Mouse (Mus musculus) left cerebral cortex, adult 11 months (tissue): ENCODE data around the gene Cnih2.
A peak's percentile ranks its signal among the peaks of the same experiment; 100 is the strongest.
"Not testable (repeated sequence)": the region's sequence is repeated elsewhere in the genome, so short reads cannot be mapped to it uniquely, and the experiment has no call there.

ENCODE experiments used
- DNase-seq: peaks from one replicate; pipeline ENCODE4 v3.0.0; 2022; ENCODE audit warnings: low spot score

Gene Cnih2

GRCm38 (mm10) chr19:5094243-5094632, 4.1 kb downstream of the Cnih2 start:
- peak; percentile 95 for DNase-seq

- DNase-seq, result no peak
Observed at GRCm38 (mm10) chr19:5093481-5094242, 4.7 kb downstream of the Cnih2 start.

- no peak for DNase-seq
Observed at GRCm38 (mm10) chr19:5092083-5092482, 6.2 kb downstream of the Cnih2 start.

DNA sequence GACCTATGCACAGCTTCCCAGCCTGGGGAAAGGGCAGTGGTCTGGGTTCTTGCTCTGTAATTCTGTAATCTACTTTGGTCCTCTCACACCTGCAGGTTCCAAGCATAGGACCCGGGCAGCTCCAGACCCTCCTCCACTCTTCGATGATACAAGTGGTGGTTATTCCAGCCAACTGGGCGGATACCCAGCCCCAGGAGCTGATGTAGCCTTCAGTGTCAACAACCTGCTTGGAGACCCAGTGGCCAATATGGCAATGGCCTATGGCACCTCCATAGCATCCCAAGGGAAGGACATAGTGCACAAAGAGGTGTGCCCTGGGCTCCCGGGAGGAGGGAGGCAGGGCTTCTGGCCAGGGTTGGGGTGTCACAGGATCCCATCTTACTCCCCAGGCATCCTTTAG, 9.0 kb downstream of the Cnih2 start:
- DNase-seq, result no peak

DNA sequence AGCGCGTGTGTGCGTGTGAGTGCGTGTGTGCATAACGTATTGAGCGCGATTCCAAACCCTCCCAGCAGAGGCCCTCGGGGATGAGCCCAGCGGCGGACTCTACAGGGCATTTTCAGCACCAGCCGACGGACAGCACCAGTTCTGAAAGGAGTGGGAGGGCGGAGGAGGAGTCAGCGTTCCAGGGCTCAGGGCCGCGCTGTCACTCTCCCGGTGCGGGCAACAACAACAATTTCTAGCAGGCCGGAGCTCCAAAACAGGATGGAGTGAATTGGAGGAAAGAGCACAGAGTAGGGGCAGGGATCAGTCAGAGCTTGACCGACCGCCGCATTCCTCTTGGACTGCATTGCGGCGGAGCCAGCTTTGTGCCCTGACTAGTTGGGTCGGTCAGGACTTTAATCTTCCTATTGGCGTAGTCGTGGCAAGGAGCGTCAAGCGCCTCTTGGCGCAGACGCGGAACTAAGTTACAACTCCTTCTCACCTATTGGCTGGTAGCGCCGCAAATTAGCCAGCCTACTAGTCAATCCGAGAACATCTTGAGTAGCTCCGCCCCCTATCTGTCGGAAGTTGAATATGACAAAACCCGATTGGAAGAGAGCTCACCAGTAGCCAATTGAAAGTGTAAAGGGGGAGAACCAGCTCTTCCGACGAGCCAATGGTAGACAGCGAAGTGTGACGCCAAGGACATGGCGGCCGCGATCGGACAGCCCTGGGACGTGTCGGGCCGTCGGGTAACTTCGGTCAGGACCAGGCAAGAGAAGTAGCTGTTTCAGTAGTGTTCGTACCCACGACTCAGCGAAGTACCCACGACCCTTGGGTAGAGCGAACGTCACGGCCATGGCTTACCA, 10.2 kb downstream of the Cnih2 start, which contains the start of gene Yif1a:
Gene Yif1a, plus strand, starts transcription at position 655 of the 845 bp plus-strand sequence.
- peak; percentile 99 for DNase-seq

DNA sequence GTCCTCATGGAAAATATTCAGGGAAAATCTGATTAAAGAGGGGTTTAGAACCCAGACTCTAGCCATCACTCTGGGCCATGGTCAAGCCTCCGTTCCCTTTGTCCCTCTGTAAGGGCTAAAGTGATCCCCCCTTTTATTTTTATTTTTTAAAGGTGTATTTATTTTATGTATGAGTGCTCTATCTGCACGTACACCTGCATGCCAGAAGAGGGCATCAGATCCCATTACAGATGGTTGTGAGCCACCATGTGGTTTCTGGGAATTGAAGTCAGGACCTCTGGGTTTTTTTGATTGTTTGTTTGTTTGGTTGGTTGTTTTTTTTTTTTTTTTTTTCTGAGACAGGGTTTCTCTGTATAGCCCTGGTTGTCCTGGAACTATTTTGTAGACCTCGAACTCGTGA, 11.8 kb downstream of the Cnih2 start:
- not testable (repeated sequence) for DNase-seq

GRCm38 (mm10) chr19:5085145-5085863, 13.0 kb downstream of the Cnih2 start, which contains the start of gene Tmem151a:
TSS of gene Tmem151a (minus strand) at chr19:5085531.
- DNase-seq, result no peak

DNA sequence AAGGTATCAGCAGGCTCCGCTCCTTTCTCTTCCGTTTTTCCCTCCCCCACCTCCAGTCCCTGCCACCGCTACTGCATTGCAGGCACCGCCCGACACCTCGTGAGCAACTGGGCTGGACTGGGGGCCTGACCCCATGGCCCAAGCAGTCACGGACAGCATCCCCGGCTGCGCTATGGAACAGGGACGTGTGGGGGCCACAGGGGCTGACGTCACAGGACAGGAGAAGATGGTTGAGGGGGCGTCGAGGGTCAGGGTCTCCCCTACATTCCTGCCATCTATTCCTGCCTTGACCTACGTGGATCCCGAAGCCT, 13.5 kb downstream of the Cnih2 start:
- no peak for DNase-seq

DNA sequence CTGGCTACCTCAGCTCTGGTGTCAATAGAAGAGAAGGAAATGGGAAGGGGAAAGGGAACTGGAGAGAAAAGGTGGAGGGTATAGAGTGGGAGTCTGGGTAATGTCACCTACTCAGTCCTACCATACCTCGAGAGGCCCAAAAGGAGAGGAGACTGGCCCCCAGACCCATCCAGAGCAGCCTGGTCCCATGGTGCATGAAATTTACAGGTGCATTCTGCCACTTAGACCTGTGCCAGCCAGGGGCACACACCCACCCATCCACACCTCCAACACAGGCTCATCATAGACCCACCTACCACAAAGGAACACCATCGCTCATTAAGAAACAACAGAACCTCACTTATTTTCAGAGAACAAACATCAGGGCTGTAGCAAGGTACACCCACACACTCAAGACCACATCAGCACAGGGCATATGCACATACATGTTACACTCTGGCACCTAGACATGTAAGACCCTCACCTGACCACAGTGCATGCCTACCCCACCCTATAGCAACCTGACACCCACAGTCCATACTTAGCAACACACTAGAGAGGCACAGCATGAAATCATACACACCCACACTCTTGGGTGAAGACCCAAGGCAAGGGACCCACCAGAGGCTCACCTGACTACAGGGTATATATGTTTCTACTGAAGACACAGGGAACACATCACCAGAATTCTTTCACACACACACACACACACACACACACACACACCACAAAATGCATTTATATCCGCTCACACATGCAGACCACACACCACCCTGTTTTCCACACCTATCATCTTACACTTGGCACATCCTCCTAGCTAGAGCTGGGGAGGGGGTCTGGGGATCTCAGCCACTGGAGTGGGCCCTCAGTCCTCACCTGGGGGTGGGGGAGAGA, 14.1 kb downstream of the Cnih2 start:
- DNase-seq, result no peak

DNA sequence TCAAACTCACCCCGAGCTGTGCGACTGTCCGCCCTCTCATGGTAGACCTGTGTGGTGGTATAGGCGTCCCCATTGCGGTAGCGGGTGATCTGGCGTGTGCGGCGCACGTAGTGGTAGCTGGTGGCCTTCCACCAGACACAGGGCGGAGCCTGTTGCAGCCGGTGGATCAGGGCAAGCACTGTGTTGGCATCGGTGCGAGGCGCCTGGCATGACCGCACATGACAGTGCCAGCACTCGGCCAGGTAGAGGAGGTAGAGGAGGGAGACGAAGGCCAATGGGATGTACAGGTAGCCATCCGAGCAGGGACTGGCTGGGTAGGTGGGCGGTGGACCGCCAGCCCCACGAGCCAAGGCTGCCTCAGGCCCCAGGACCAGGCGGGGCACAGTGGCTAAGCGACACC, 15.7 kb downstream of the Cnih2 start:
- no peak for DNase-seq

GRCm38 (mm10) chr19:5082005-5082404, 16.3 kb downstream of the Cnih2 start:
- DNase-seq, result no peak

DNA sequence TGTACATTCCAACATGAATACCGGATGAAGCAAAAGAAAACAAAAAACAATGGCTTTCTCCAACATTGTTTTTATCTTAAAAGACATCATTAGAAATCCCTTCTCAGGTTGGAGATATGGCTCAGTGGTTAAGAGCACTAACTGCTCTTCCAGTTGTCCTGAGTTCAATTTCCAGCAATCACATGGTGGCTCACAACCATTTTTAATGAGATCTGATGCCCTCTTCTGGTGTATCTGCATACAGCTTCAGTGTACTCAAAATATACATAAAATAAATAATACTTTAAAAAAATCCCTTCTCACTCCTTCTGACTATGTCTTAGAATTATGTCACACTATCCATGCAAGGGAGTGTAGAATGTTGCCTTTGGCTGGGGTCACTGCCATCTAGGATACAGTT, 19.0 kb downstream of the Cnih2 start:
- DNase-seq, result no peak

DNA sequence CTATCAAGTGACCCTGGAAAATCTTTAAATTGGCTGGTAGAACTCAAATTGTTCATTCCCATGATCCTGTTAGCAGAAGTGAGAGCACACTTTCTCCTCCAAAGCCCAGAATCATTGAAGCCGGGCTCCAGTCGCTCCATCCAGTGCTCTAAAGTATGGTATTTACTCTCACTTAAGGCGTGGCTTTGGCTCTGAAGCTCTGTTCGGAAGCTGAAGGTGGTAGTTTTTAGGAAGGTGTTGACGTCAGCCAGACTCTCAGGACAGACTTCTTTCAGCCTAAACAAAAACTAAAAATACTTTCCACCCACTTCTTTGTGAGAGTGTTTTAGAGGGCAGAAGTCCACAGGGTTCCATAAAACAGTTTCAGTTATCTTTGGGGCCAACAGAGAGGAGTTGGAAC, 24.8 kb downstream of the Cnih2 start:
- DNase-seq, result no peak

DNA sequence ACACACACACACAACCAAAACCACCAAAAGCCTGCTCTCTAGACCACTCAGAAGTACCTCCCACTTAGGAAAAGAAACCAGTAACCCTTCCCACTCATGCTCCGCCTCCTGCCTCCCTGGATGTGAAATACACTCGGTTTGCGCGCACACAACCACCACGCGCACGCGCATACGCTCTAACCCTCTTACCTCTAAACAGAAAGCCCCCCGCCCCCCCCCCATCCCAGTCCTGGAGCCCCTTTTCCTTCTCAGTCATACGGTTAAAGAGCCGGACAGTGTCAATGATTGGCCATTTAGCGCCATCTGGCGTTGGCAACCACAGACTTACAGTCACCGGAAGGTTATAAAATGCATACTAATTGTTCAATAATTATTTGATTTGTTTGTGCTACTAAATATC, 25.3 kb downstream of the Cnih2 start:
- no peak for DNase-seq

DNA sequence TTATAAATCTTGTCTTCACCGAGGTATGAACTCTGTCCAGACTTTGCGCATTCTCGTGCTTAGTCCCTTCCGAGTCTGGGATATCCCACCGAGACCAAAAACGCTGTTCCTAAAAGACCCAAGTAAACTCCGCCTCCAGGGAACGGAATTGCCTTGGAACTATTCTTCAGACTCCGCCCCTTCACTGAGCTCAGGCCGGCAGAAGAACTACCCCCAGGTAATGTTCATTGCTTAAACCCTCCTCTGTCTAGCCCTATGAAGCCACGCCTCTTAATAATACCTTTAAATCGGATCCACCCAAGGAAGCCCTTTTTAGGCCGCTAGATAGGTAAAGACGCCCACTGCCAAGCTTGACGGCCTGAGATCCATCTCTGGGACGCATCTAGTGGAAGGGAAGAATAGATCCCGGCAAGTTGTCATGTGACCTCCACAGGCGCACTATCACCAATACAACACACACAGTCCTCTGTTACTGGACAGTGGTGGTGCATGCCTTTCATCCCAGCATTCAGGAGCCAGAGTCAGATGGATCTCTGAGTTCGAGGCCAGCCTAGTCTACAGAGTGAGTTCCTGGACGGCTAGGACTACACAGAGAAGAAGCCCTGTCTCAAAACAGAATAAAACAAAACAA, 25.8 kb downstream of the Cnih2 start:
- DNase-seq, result no peak

DNA sequence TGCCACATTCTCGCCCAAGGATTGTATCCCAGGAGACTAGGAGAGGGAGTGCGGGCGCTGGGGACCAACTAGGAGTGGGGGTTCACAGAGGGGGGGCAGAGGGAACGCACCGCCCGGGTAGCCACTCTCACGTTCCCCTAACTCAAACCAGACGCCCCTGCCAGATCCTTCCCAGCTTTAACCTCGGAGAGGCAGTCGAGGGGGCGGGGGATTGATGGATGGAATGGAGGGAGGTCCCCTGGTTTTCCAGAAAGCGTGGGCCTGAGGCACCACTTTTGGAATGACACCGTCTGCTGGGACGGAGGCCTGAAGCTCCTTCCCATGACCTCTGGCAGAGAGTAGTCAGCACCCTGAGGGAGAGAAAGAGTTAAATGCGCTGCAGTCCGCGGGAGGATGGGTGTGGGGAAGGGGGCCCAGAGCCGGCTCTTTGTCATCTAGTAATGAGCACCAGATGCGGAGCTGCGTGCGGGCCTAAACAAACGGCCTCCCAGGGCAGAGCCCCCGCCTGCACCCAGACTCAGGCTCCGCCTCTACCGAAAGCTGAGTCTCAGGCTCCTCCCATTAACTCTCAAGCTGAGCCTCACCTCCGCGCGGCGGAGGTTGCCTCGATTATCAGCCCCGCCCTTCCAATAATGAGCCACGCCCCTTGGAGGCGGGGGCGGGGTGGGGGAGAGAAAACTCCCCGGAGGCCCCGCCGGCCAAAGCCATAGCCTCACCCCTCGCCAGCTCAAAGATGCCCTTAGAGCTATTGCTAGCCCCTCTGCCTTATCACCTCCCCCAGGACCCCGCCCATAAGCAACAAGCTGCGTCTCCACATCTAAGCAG, 26.6 kb downstream of the Cnih2 start:
- DNase-seq, result no peak

GRCm38 (mm10) chr19:5071077-5071476, 27.2 kb downstream of the Cnih2 start:
- no peak for DNase-seq

- DNase-seq, result no peak
Observed at GRCm38 (mm10) chr19:5069978-5070377, 28.3 kb downstream of the Cnih2 start.

GRCm38 (mm10) chr19:5069486-5069885, 28.8 kb downstream of the Cnih2 start:
- no peak for DNase-seq

DNA sequence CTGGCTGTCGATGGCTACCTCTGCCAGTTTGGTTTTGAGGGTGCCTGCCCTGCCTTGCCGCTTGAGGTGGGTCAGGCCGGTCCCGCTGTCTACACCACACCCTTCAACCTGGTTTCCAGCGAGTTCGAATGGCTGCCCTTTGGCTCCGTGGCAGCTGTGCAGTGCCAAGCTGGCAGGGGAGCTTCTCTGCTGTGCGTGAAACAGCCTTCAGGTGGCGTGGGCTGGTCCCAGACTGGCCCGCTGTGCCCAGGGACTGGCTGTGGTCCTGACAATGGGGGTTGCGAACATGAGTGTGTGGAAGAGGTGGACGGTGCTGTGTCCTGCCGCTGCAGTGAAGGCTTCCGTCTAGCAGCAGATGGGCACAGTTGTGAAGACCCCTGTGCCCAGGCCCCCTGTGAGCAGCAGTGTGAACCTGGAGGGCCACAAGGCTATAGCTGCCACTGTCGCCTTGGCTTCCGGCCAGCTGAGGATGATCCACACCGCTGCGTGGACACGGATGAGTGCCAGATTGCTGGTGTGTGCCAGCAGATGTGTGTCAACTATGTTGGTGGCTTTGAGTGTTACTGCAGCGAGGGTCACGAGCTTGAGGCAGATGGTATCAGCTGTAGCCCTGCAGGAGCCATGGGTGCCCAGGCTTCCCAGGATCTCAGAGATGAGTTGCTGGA, 29.6 kb downstream of the Cnih2 start:
- DNase-seq, result no peak
